Mouse (Mus musculus) limb, embryonic 14.5 days (tissue): ENCODE measurements around the gene Hspb9. TPM values are rescaled to one million over a fixed set of nuclear protein-coding genes. Genes with fewer than 3 reads are reported as not detected.

Source experiments
- ATAC-seq: fragments of 200-750 bp; cut with Nextera tagmentation; 2 replicates; pipeline ENCODE4 v1.8.0; 2017; ENCODE audit warnings: low read depth, moderate number of reproducible peaks, moderate TSS enrichment; ENCODE audit not compliant: low FRiP score
- DNase-seq: peaks from one replicate; pipeline ENCODE4 v3.0.0-alpha.2; 2015; ENCODE audit warnings: low spot score
- H3K27ac ChIP-seq: fragments of 300-500 bp; sonication (generic); replicated peaks from 2 replicates; pipeline ENCODE4 v1.5.1; 2014; ENCODE audit warnings: low read depth, mild to moderate bottlenecking, low read length, moderate library complexity, mixed read lengths
- H3K27me3 ChIP-seq: fragments of 300-500 bp; sonication (generic); 2 replicates; pipeline ENCODE4 v1.6.1; 2014; ENCODE audit warnings: low read length, mixed read lengths; ENCODE audit not compliant: control insufficient read depth, insufficient read depth
- H3K36me3 ChIP-seq: fragments of 300-500 bp; sonication (generic); 2 replicates; pipeline ENCODE4 v1.6.1; 2014; ENCODE audit warnings: mild to moderate bottlenecking, low read length, moderate library complexity, mixed read lengths; ENCODE audit not compliant: control insufficient read depth, insufficient read depth
- H3K4me1 ChIP-seq: fragments of 300-500 bp; sonication (generic); 2 replicates; pipeline ENCODE4 v1.6.1; 2014; ENCODE audit warnings: antibody characterized with exemption, low read length, mixed read lengths; ENCODE audit not compliant: control insufficient read depth, insufficient read depth
- H3K4me2 ChIP-seq: fragments of 300-500 bp; sonication (generic); replicated peaks from 2 replicates; pipeline ENCODE4 v1.6.1; 2014; ENCODE audit warnings: low read depth, mild to moderate bottlenecking, low read length, moderate library complexity; ENCODE audit not compliant: severe bottlenecking
- H3K4me3 ChIP-seq: fragments of 300-500 bp; sonication (generic); replicated peaks from 2 replicates; pipeline ENCODE4 v1.5.1; 2014; ENCODE audit warnings: low read length
- H3K9ac ChIP-seq: fragments of 300-500 bp; sonication (generic); 2 replicates; pipeline ENCODE4 v1.6.1; 2014; ENCODE audit warnings: mild to moderate bottlenecking, low read depth, low read length, moderate library complexity; ENCODE audit not compliant: severe bottlenecking
- H3K9me3 ChIP-seq: fragments of 300-500 bp; sonication (generic); 2 replicates; pipeline ENCODE4 v1.6.1; 2016; ENCODE audit warnings: low read length; ENCODE audit not compliant: control insufficient read depth
- POLR2A ChIP-seq: fragments of 200-500 bp; IDR thresholded peaks from 2 replicates; pipeline ENCODE4 v1.8.0; 2012; ENCODE audit warnings: inconsistent platforms, mild to moderate bottlenecking, moderate library complexity, borderline replicate concordance; ENCODE audit not compliant: insufficient read depth, insufficient read length; ENCODE audit errors: extremely low read depth
- WGBS: fragments of 180-500 bp; shearing (Covaris S2); extraction: QIAGEN DNeasy Blood & Tissue Kit; methylation state at CpG from one replicate; pipeline ENCODE4 v1.1.7; 2014; 5-methylcytosine and 5-hydroxymethylcytosine counted together
- polyA plus RNA-seq, 2 experiments: library from polyadenylated mRNA; depleted of rRNA in 1 of 2; stranded (reverse) in 1 of 2; unstranded in 1 of 2; fragments of >200 nt; fragmentation: Nextera tagmentation in 1 of 2; extraction: Ambion mirVana in 1 of 2; gene quantifications; 2 replicates each; pipeline versions ENCODE4 v1.2.1 to v1.2.3; 2012 to 2014

The Hspb9 gene
- polyA plus RNA-seq, 2 experiments = not detected

DNA sequence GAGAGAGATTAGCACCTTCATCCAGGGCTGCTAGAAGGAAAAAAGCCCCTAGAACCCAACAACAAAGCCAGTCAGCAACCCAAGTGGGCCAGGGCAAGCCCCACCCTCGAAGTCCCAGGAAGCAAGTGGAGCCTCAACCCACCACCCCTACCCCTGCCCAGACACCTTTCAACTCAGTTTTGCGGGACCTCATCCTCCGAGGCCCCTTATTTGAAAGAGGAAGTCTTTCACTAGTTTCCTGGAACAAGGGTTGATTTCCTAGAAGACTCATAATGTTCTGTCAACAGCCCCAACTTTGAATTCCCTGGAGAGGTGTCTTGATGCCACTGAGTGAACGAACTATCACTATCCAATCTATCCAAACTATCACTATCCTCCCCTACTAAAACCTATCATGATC is 16.3 kb downstream of the Hspb9 start:
- H3K9me3 ChIP-seq = no peaks in the 10 kb centered on the region
- peaks cover 12% of the 10 kb centered on the region; the same call in 1 of the 2 replicates for H3K36me3 ChIP-seq
- WGBS = 84% methylated on average over 4 of the region's 4 CpGs
- H3K9ac ChIP-seq = no peak overlapping the region
- H3K4me2 ChIP-seq = no peak overlapping the region
- no peaks in the 10 kb centered on the region for H3K27me3 ChIP-seq
- no peak overlapping the region for H3K27ac ChIP-seq
- TF ChIP-seq POLR2A = no peak
- ATAC-seq (no peak), DNase-seq (no peak)
- no peaks in the 10 kb centered on the region for H3K4me1 ChIP-seq
- H3K4me3 ChIP-seq = no peak overlapping the region

DNA sequence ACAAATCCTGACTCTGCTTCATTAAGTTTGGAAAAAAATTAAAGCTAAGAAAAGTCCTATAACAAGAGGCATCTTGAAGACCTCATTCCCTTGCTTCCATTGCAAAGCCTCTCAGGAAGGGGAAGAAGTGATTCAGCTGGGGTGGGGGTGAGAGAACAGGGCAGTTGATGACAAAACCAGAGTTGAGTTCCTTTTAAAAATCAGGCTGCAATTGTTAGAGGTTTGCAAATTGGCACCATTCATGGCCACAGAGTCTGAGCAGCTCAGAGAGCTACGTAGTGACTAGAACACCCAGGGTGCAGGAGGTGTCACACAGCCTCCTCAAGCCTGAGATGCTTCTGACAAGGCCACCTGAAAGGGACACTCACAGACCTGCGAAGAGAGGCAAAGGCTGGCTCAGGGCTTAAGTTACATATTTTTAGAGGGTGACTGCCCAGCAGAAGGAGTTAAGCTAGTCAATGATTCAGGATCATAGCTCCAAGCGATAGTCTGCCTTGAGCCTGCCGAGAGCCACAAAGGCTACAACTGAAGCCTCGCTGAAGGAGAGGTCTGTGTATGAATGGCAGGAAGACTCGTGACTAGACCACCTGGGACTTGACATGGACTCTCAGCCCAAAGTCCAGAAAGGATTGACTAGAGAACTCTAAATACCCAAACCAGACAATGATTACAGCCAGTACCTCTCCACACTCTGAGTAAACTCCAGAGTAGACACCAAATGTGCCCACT is 17.0 kb downstream of the Hspb9 start:
- Histone ChIP-seq H3K9ac (no peak overlapping the region), H3K27me3 (no peaks in the 10 kb centered on the region), H3K36me3 (peaks cover 15% of the 10 kb centered on the region), H3K4me3 (no peak overlapping the region), H3K9me3 (no peaks in the 10 kb centered on the region), H3K4me1 (no peaks in the 10 kb centered on the region), H3K4me2 (no peak overlapping the region), H3K27ac (no peak overlapping the region)
- no peak for TF ChIP-seq POLR2A
- no peak for DNase-seq
- ATAC-seq = no peak
- WGBS = 74% methylated on average over 6 of the region's 6 CpGs

DNA sequence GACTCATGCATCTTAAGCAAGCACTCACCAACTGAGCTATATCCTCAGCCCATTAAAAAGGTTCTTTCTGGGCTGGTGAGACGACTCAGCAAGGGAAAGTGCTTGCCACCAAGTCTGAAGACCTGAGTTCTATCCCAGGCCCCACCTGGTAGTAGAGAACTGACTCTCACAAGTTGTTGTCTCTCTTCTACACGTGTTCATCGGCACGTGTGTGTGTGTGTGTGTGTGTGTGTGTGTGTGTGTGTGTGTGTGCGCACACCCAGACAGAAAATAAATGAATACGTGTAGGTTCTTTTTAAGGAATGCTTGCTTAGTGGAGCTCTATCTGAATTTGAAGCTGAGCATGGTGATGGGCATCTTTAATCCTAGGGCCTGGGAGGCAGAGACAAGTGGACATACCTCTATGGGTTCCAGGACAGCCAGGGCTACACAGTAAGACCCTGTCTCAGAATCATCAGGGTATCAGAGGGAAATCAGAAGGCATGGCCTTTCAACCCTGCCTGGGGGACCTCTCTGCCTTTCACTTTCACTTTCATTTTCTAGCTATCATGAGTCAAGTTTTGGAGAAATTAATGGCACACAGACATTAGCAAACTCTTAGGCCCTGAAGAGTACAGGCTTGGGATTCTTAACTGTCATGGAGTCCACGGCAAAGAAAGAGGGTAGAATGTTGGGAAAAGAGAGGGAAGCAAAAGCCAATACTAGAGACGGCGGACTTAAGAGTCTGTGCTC is 21.6 kb downstream of the Hspb9 start:
- H3K4me3 ChIP-seq = no peak overlapping the region

DNA sequence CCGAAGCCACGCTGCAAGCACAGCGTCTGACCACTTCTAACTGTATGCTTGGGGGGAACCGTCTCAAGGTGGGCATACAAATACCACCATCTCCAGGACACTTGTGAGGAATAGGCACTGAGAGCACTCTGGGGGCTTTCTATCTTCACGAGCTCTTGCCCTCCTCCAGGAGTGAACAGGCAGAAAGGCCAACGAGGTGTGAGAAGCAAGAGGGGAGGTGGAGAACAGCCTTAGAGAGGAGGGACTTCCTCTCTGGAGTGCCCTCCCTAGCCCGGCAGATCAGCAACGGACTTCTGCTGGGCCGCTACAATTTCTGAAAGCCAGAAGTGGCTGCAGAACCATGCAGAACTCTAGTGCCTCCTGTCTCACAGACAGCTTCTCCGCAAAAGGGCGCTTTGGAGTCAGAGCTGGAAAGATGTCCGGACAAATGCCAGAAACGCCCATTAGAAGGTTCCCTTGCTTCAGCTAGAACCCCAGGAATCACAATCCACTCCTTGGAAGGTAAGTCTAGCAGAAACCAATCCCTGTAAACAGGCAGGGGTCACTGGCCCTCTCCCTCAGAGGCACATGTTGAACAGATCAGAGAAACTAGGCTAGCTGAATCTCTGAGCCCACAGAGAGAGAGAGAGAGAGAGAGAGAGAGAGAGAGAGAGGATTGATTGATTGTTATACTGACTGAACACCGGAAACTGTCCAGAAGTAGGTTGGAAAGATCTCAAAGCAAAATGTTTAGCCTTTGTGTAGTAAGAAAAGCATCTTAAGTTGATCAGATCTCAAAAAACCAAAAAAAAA is 22.5 kb downstream of the Hspb9 start:
- H3K9ac ChIP-seq = peak overlapping the region; percentile 16; the same call in 1 of the 2 replicates
- no peak overlapping the region for H3K27ac ChIP-seq
- WGBS = 78% methylated on average over 14 of the region's 14 CpGs
- H3K4me3 ChIP-seq = no peak overlapping the region
- H3K36me3 ChIP-seq = peaks cover 8% of the 10 kb centered on the region
- H3K4me1 ChIP-seq = peaks cover 7% of the 10 kb centered on the region; the same call in 1 of the 2 replicates
- H3K9me3 ChIP-seq = no peaks in the 10 kb centered on the region
- no peak for ATAC-seq
- no peak for DNase-seq
- no peaks in the 10 kb centered on the region for H3K27me3 ChIP-seq
- H3K4me2 ChIP-seq = peak overlapping the region; percentile 82; the same call in 1 of the 2 replicates
- TF ChIP-seq POLR2A = no peak

More for the DNA sequence above, 21.6 kb downstream of the Hspb9 start:
- WGBS = 90% methylated on average over 9 of the region's 9 CpGs
- Histone ChIP-seq H3K36me3 (peaks cover 8% of the 10 kb centered on the region), H3K9me3 (no peaks in the 10 kb centered on the region), H3K4me1 (peaks cover 7% of the 10 kb centered on the region; the same call in 1 of the 2 replicates), H3K27ac (no peak overlapping the region), H3K27me3 (no peaks in the 10 kb centered on the region), H3K9ac (no peak overlapping the region), H3K4me2 (no peak overlapping the region)
- no peak for DNase-seq
- no peak for ATAC-seq
- no peak for TF ChIP-seq POLR2A

DNA sequence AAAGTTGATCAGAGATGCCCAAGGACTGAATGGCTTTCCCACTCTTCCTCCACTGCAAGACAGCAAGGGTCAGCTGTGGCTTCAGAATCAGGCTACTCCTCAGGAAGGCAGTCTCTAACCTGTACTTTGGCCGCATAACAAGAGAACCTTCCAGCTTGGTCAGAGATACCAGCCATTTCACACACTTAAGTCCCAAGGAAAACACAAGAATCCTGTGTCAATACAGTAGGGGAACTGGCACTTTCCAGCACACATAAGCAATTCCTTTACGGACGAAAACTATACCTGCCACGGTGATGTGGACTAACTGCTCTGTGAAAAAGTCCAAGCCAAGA is 23.1 kb downstream of the Hspb9 start:
- ATAC-seq (no peak), DNase-seq (no peak)
- H3K4me2 ChIP-seq = peak overlapping the region; percentile 82
- peak overlapping the region; percentile 95 for H3K4me3 ChIP-seq
- peaks cover 8% of the 10 kb centered on the region for H3K36me3 ChIP-seq
- peaks cover 7% of the 10 kb centered on the region; the same call in 1 of the 2 replicates for H3K4me1 ChIP-seq
- peak overlapping the region; percentile 93 for H3K9ac ChIP-seq
- H3K27me3 ChIP-seq = no peaks in the 10 kb centered on the region
- no peak overlapping the region for H3K27ac ChIP-seq
- WGBS = 84% methylated on average over 4 of the region's 4 CpGs
- no peak for TF ChIP-seq POLR2A
- H3K9me3 ChIP-seq = no peaks in the 10 kb centered on the region
